Mouse (Mus musculus): ENCODE measurements around the gene Cyyr1. TPM values are rescaled to one million over a fixed set of nuclear protein-coding genes. Genes with fewer than 3 reads are reported as not detected.

Gene Cyyr1
- polyA plus RNA-seq, 1 experiment from 2014 or later, result 4.0 TPM

- no peaks in the 10 kb centered on the region for H3K9me3 ChIP-seq (replicated peaks)
- no peak overlapping the region for H3K27ac ChIP-seq (replicated peaks)
- H3K4me2 ChIP-seq (replicated peaks), result no peak overlapping the region
- no peak for ATAC-seq (ENCODE audit: insufficient number of reproducible peaks, low FRiP score, low TSS enrichment, low read depth)
- no peaks in the 10 kb centered on the region for H3K27me3 ChIP-seq
- H3K36me3 ChIP-seq, result no peaks in the 10 kb centered on the region
- no peak overlapping the region for H3K4me3 ChIP-seq (replicated peaks)
- H3K9ac ChIP-seq, result no peak overlapping the region
- 75% methylated on average over 1 of the region's 1 CpGs for WGBS
- no peaks in the 10 kb centered on the region for H3K4me1 ChIP-seq
Observed at GRCm38 (mm10) chr16:85455043-85455442, 98.2 kb downstream of the Cyyr1 start.

- Histone ChIP-seq H3K9ac (no peak overlapping the region), H3K27ac (replicated peaks) (no peak overlapping the region), H3K4me1 (no peaks in the 10 kb centered on the region), H3K4me3 (replicated peaks) (no peak overlapping the region), H3K36me3 (no peaks in the 10 kb centered on the region), H3K9me3 (replicated peaks) (no peaks in the 10 kb centered on the region), H3K4me2 (replicated peaks) (no peak overlapping the region), H3K27me3 (no peaks in the 10 kb centered on the region)
- WGBS, result 50% methylated on average over 1 of the region's 1 CpGs
- ATAC-seq (ENCODE audit: insufficient number of reproducible peaks, low FRiP score, low TSS enrichment, low read depth), result no peak
Observed at GRCm38 (mm10) chr16:85446306-85446705, 106.9 kb downstream of the Cyyr1 start.

- H3K4me3 ChIP-seq (replicated peaks), result no peak overlapping the region
- no peaks in the 10 kb centered on the region for H3K4me1 ChIP-seq
- H3K36me3 ChIP-seq, result no peaks in the 10 kb centered on the region
- no peak overlapping the region for H3K9ac ChIP-seq
- H3K9me3 ChIP-seq (replicated peaks), result no peaks in the 10 kb centered on the region
- H3K4me2 ChIP-seq (replicated peaks), result no peak overlapping the region
- WGBS, result 58% methylated on average over 3 of the region's 3 CpGs
- H3K27ac ChIP-seq (replicated peaks), result no peak overlapping the region
- H3K27me3 ChIP-seq, result no peaks in the 10 kb centered on the region
- ATAC-seq (ENCODE audit: insufficient number of reproducible peaks, low FRiP score, low TSS enrichment, low read depth), result no peak
Observed at GRCm38 (mm10) chr16:85445801-85446200, 107.4 kb downstream of the Cyyr1 start.

GRCm38 (mm10) chr16:85435427-85435826 is 117.8 kb downstream of the Cyyr1 start:
- H3K27ac ChIP-seq (replicated peaks), result no peak overlapping the region
- ATAC-seq (ENCODE audit: insufficient number of reproducible peaks, low FRiP score, low TSS enrichment, low read depth), result no peak
- H3K27me3 ChIP-seq, result no peaks in the 10 kb centered on the region
- H3K9ac ChIP-seq, result no peak overlapping the region
- no peaks in the 10 kb centered on the region for H3K36me3 ChIP-seq
- no peaks in the 10 kb centered on the region for H3K4me1 ChIP-seq
- no peak overlapping the region for H3K4me3 ChIP-seq (replicated peaks)
- WGBS, result 49% methylated on average over 2 of the region's 2 CpGs
- H3K4me2 ChIP-seq (replicated peaks), result no peak overlapping the region
- H3K9me3 ChIP-seq (replicated peaks), result no peaks in the 10 kb centered on the region

- H3K27ac ChIP-seq (replicated peaks), result no peak overlapping the region
- WGBS, result 42% methylated on average over 3 of the region's 3 CpGs
- H3K9me3 ChIP-seq (replicated peaks), result no peaks in the 10 kb centered on the region
- ATAC-seq (ENCODE audit: insufficient number of reproducible peaks, low FRiP score, low TSS enrichment, low read depth), result no peak
- H3K4me3 ChIP-seq (replicated peaks), result no peak overlapping the region
- H3K4me1 ChIP-seq, result no peaks in the 10 kb centered on the region
- H3K27me3 ChIP-seq, result no peaks in the 10 kb centered on the region
- H3K36me3 ChIP-seq, result no peaks in the 10 kb centered on the region
- H3K4me2 ChIP-seq (replicated peaks), result no peak overlapping the region
- no peak overlapping the region for H3K9ac ChIP-seq
Observed at GRCm38 (mm10) chr16:85429173-85429572, 124.0 kb downstream of the Cyyr1 start.

GRCm38 (mm10) chr16:85422889-85423288 is 130.3 kb downstream of the Cyyr1 start:
- no peak overlapping the region for H3K4me2 ChIP-seq (replicated peaks)
- WGBS, result 69% methylated on average over 2 of the region's 2 CpGs
- H3K4me1 ChIP-seq, result no peaks in the 10 kb centered on the region
- no peak for ATAC-seq (ENCODE audit: insufficient number of reproducible peaks, low FRiP score, low TSS enrichment, low read depth)
- H3K9me3 ChIP-seq (replicated peaks), result no peaks in the 10 kb centered on the region
- H3K36me3 ChIP-seq, result no peaks in the 10 kb centered on the region
- H3K27ac ChIP-seq (replicated peaks), result no peak overlapping the region
- H3K9ac ChIP-seq, result no peak overlapping the region
- H3K27me3 ChIP-seq, result no peaks in the 10 kb centered on the region
- no peak overlapping the region for H3K4me3 ChIP-seq (replicated peaks)

GRCm38 (mm10) chr16:85415415-85415814 is 137.8 kb downstream of the Cyyr1 start:
- WGBS, result 91% methylated on average over 3 of the region's 3 CpGs

GRCm38 (mm10) chr16:85393430-85393948 is 159.7 kb downstream of the Cyyr1 start:
- no peaks in the 10 kb centered on the region for H3K27me3 ChIP-seq
- no peaks in the 10 kb centered on the region for H3K36me3 ChIP-seq
- no peaks in the 10 kb centered on the region for H3K9me3 ChIP-seq (replicated peaks)
- H3K4me2 ChIP-seq (replicated peaks), result no peak overlapping the region
- H3K27ac ChIP-seq (replicated peaks), result no peak overlapping the region
- 24% methylated on average over 4 of the region's 4 CpGs for WGBS
- ATAC-seq (ENCODE audit: insufficient number of reproducible peaks, low FRiP score, low TSS enrichment, low read depth), result no peak
- H3K4me3 ChIP-seq (replicated peaks), result no peak overlapping the region
- no peaks in the 10 kb centered on the region for H3K4me1 ChIP-seq
- H3K9ac ChIP-seq, result no peak overlapping the region

More at GRCm38 (mm10) chr16:85415415-85415814, 137.8 kb downstream of the Cyyr1 start:
- H3K36me3 ChIP-seq, result no peaks in the 10 kb centered on the region
- ATAC-seq (ENCODE audit: insufficient number of reproducible peaks, low FRiP score, low TSS enrichment, low read depth), result no peak
- no peak overlapping the region for H3K27ac ChIP-seq (replicated peaks)
- H3K4me1 ChIP-seq, result no peaks in the 10 kb centered on the region
- no peak overlapping the region for H3K4me2 ChIP-seq (replicated peaks)
- H3K9me3 ChIP-seq (replicated peaks), result no peaks in the 10 kb centered on the region
- no peak overlapping the region for H3K4me3 ChIP-seq (replicated peaks)
- H3K27me3 ChIP-seq, result no peaks in the 10 kb centered on the region
- no peak overlapping the region for H3K9ac ChIP-seq

- WGBS, result 56% methylated on average over 5 of the region's 5 CpGs
- Histone ChIP-seq H3K9me3 (replicated peaks) (no peaks in the 10 kb centered on the region), H3K4me3 (replicated peaks) (no peak overlapping the region), H3K9ac (no peak overlapping the region), H3K27ac (replicated peaks) (no peak overlapping the region), H3K4me2 (replicated peaks) (no peak overlapping the region), H3K36me3 (no peaks in the 10 kb centered on the region), H3K4me1 (no peaks in the 10 kb centered on the region), H3K27me3 (no peaks in the 10 kb centered on the region)
- no peak for ATAC-seq (ENCODE audit: insufficient number of reproducible peaks, low FRiP score, low TSS enrichment, low read depth)
Observed at GRCm38 (mm10) chr16:85386801-85387200, 166.4 kb downstream of the Cyyr1 start.

Other genes starting within 250 kb of the Cyyr1 start
- 38.6 and 45.5 TPM in 2 replicates for gene Adamts1, start 249.7 kb upstream of the Cyyr1 start, polyA plus RNA-seq (2015; fragmentation: Nextera tagmentation; extraction: Ambion mirVana)

All from embryonic facial prominence, embryonic 15.5 days (tissue).